Mouse (Mus musculus) stomach, embryonic 15.5 days (tissue): Measurements from ENCODE around the gene Mre11a. TPM values are rescaled to one million over a fixed set of nuclear protein-coding genes. Genes with fewer than 3 reads are reported as not detected.

Experiments used
- ATAC-seq: fragments of 200-750 bp; cut with Nextera tagmentation; 2 replicates; pipeline ENCODE4 v1.8.0; 2017; ENCODE audit warnings: low read depth, moderate number of reproducible peaks, moderate TSS enrichment; ENCODE audit not compliant: insufficient read depth, low FRiP score
- H3K27ac ChIP-seq: fragments of 300-500 bp; sonication (generic); 2 replicates; pipeline ENCODE4 v1.5.1; 2015; ENCODE audit warnings: mild to moderate bottlenecking, inconsistent platforms
- H3K27me3 ChIP-seq: fragments of 300-500 bp; sonication (generic); replicated peaks from 2 replicates; pipeline ENCODE4 v1.6.1; 2015; ENCODE audit warnings: inconsistent platforms
- H3K36me3 ChIP-seq: fragments of 300-500 bp; sonication (generic); 2 replicates; pipeline ENCODE4 v1.6.1; 2015; ENCODE audit warnings: inconsistent platforms
- H3K4me1 ChIP-seq: fragments of 300-500 bp; sonication (generic); 2 replicates; pipeline ENCODE4 v1.6.1; 2015; ENCODE audit warnings: inconsistent platforms
- H3K4me2 ChIP-seq: fragments of 300-500 bp; sonication (generic); 2 replicates; pipeline ENCODE4 v1.6.1; 2015; ENCODE audit warnings: mild to moderate bottlenecking, inconsistent platforms
- H3K4me3 ChIP-seq: fragments of 300-500 bp; sonication (generic); replicated peaks from 2 replicates; pipeline ENCODE4 v1.5.1; 2015; ENCODE audit warnings: inconsistent platforms
- H3K9ac ChIP-seq: fragments of 300-500 bp; sonication (generic); 2 replicates; pipeline ENCODE4 v1.6.1; 2015; ENCODE audit warnings: inconsistent platforms
- H3K9me3 ChIP-seq: fragments of 300-500 bp; sonication (generic); 2 replicates; pipeline ENCODE4 v1.6.1; 2016; ENCODE audit warnings: inconsistent platforms
- WGBS: fragments of 180-500 bp; shearing (Covaris S2); methylation state at CpG from one replicate; pipeline ENCODE4 v1.1.7; 2015; 5-methylcytosine and 5-hydroxymethylcytosine counted together
- polyA plus RNA-seq: library from polyadenylated mRNA; unstranded; fragments of >200 nt; fragmentation: Nextera tagmentation; extraction: Ambion mirVana; gene quantifications from 2 replicates; pipeline ENCODE4 v1.2.1, GENCODE M21; 2015

Gene Mre11a
- polyA plus RNA-seq, 1 experiment from 2014 or later = 20.2 TPM

DNA sequence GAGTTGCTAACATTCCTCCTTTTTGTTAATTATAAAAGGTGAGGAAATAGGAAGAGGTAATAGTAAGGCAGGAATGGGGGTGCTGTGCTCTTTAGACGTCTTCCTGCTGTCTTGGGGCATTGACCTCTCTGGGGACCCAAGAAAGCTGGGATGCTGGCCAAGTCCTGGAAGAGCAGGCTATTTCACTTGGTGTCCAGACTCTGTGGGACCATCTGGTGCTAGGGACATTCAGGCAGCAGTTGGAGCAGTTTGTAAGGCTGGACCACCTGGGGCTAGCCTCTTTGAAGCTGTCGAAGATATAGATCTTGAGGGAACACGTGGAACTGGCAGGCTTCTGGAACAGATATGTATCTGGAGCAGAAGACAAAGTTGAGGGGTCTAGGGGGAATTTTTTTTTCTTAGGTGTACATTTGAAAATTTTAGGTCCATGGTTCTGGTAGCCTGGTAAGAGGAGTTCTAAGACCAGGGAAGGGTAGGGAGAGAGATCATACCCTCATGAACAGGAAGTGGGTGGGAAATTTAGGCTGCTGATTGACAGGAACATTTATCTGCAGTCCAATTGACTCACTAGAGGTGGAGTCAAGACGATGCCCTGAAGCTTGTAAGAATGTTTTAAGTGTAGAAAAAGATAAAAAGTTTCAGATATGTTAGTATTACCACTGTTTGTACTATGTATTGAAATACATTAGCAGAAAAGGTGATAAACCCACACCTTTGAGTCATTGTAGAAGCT, 72.6 kb downstream of the Mre11a start:
- no peak overlapping the region for H3K4me2 ChIP-seq
- WGBS = 44% methylated on average over 4 of the region's 4 CpGs
- H3K9ac ChIP-seq = no peak overlapping the region
- H3K36me3 ChIP-seq = no peaks in the 10 kb centered on the region
- no peak overlapping the region for H3K4me3 ChIP-seq
- H3K4me1 ChIP-seq = peaks cover 10% of the 10 kb centered on the region; the same call in 1 of the 2 replicates
- ATAC-seq = no peak
- H3K27me3 ChIP-seq = peaks cover 34% of the 10 kb centered on the region
- no peaks in the 10 kb centered on the region for H3K9me3 ChIP-seq
- no peak overlapping the region for H3K27ac ChIP-seq

- Histone ChIP-seq H3K9ac (no peak overlapping the region), H3K27ac (no peak overlapping the region), H3K27me3 (peaks cover 38% of the 10 kb centered on the region), H3K4me2 (no peak overlapping the region), H3K36me3 (no peaks in the 10 kb centered on the region), H3K9me3 (no peaks in the 10 kb centered on the region), H3K4me1 (peaks cover 10% of the 10 kb centered on the region; the same call in 1 of the 2 replicates), H3K4me3 (no peak overlapping the region)
- 60% methylated on average over 7 of the region's 7 CpGs for WGBS
- ATAC-seq = no peak
Measured at GRCm38 (mm10) chr9:14858170-14858706, 73.8 kb downstream of the Mre11a start.

DNA sequence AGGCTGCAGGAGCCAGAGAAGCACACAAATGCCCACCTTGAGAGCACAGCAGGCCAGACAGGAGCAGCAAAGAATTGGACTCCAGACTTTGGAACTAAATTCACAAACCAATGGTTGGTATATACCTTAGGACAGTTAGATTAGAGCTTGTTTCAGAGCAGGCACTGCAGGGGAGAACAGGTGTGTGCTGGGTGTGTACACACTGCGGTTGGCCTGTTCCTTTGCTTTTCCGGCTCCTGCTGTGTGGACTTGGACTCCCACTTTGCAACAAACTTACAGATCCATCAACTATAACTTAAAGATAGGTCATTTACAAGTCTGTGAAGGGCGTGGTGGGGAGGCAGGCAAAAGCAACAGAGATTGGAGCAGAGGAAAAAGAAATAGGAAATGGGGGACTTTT, 74.3 kb downstream of the Mre11a start:
- no peak for ATAC-seq
- no peak overlapping the region for H3K4me2 ChIP-seq
- peaks cover 10% of the 10 kb centered on the region; the same call in 1 of the 2 replicates for H3K4me1 ChIP-seq
- no peaks in the 10 kb centered on the region for H3K36me3 ChIP-seq
- H3K9me3 ChIP-seq = no peaks in the 10 kb centered on the region
- H3K27ac ChIP-seq = no peak overlapping the region
- no peak overlapping the region for H3K9ac ChIP-seq
- peaks cover 38% of the 10 kb centered on the region for H3K27me3 ChIP-seq
- H3K4me3 ChIP-seq = no peak overlapping the region
- WGBS = 56% methylated on average over 3 of the region's 3 CpGs

DNA sequence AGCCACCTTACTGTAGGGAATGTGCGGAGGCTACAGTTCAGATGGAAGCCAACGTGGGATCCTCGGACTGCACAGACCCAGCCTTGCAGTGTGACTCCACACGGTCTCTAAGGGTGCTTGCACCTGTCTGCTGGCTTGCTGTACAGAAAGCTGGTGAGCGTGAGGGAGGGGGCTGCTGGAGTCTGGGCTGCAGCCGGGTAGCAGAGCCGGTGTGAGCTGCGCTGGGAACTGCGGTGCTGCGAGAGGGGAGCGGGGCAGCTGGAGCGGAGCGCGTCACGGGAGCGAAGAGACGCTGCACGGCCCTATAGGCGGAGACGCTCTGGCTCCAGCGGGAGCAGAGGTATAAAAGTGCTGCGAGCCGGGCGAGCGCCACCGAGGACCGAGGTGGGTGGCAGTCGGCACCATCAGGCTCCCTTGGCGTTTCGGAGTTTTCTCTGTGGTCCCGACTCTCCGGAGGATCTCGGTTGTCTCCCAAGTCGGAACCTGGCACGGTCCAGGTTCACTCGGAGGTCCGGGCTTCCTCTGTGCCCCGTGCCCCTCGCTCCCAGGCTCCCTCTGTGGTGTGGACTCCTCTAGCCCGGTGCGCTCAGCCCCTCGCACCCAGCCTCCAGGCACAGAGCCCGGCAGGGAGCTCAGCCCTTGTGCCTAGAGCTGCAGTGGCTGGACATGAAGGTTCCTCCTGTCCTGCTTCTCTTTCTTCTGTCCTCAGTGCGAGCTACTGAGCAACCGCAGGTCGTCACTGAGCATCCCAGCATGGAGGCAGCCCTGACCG, 75.6 kb downstream of the Mre11a start, which contains the start of gene Gpr83:
TSS of gene Gpr83 (plus strand) at position 343 of the 772 bp plus-strand sequence.
- WGBS = 2% methylated on average over 47 of the region's 47 CpGs
- Histone ChIP-seq H3K27me3 (peaks cover 38% of the 10 kb centered on the region), H3K9ac (0 out of 2 replicates have a peak within 1 kb of the TSS, but pooled peaks have one; percentile 22)

GRCm38 (mm10) chr9:14863126-14863525, 78.7 kb downstream of the Mre11a start:
- no peak overlapping the region for H3K9ac ChIP-seq
- no peaks in the 10 kb centered on the region for H3K36me3 ChIP-seq
- peaks cover 38% of the 10 kb centered on the region for H3K27me3 ChIP-seq
- H3K4me2 ChIP-seq = no peak overlapping the region
- H3K9me3 ChIP-seq = no peaks in the 10 kb centered on the region
- H3K27ac ChIP-seq = no peak overlapping the region
- H3K4me1 ChIP-seq = peaks cover 10% of the 10 kb centered on the region; the same call in 1 of the 2 replicates
- H3K4me3 ChIP-seq = no peak overlapping the region
- 87% methylated on average over 3 of the region's 3 CpGs for WGBS
- no peak for ATAC-seq

More for the DNA sequence above, 75.6 kb downstream of the Mre11a start, which contains the start of gene Gpr83:
- no peak within 1 kb of the TSS for H3K27ac ChIP-seq
- H3K4me1 ChIP-seq = peaks cover 10% of the 10 kb centered on the region; the same call in 1 of the 2 replicates
- peak within 1 kb of the TSS; percentile 86 for H3K4me2 ChIP-seq
- ATAC-seq = peak; percentile 74
- H3K4me3 ChIP-seq = peak within 1 kb of the TSS; percentile 40
- H3K36me3 ChIP-seq = no peaks in the 10 kb centered on the region
- no peaks in the 10 kb centered on the region for H3K9me3 ChIP-seq

DNA sequence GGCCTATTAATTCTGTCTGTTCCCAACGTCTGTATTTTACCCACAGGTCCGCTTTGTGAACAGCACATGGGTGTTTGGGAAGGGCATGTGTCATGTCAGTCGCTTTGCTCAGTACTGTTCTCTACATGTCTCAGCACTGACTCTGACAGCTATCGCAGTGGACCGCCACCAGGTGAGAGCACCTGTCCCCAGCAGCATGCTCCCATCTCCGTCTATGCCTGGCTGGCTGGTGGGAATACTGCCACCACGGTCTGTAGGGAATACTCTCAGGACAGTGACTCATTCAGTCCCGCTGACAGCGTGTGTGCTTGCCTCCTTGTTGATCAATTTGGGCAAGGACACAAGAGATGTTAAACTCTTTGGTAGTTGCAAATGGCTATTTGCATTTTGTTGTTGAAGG, 80.3 kb downstream of the Mre11a start:
- no peak for ATAC-seq

DNA sequence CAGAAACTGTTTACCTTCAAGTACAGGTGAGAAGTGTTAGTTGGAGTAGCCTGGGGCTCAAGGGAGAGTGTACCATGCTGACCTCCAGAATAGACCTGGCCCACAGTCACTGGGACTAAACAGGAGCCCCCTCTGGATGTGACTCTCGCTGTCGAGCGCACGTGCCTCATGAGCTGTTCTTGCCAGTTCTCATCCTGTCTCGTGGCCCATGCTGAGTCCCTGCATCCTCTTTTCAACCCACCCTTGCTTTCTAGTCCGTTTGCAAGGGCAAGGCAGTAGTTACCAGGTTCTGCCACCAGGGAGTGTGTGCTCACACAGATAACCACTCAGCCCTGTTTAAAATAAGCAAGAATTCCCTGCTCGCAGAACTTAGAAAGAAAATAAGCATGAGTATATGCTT, 82.5 kb downstream of the Mre11a start:
- no peak for ATAC-seq
- Histone ChIP-seq H3K27ac (no peak overlapping the region), H3K36me3 (no peaks in the 10 kb centered on the region), H3K4me2 (no peak overlapping the region), H3K4me3 (no peak overlapping the region), H3K27me3 (0 out of 2 replicates have a peak, but pooled peaks cover 5% of the 10 kb centered on the region), H3K9me3 (no peaks in the 10 kb centered on the region), H3K9ac (no peak overlapping the region), H3K4me1 (no peaks in the 10 kb centered on the region)
- WGBS = 31% methylated on average over 7 of the region's 7 CpGs

More for the DNA sequence above, 80.3 kb downstream of the Mre11a start:
- Histone ChIP-seq H3K4me2 (no peak overlapping the region), H3K36me3 (no peaks in the 10 kb centered on the region), H3K27ac (no peak overlapping the region), H3K9ac (no peak overlapping the region), H3K9me3 (no peaks in the 10 kb centered on the region), H3K27me3 (peaks cover 23% of the 10 kb centered on the region), H3K4me3 (no peak overlapping the region), H3K4me1 (peaks cover 8% of the 10 kb centered on the region; the same call in 1 of the 2 replicates)
- 79% methylated on average over 9 of the region's 9 CpGs for WGBS

GRCm38 (mm10) chr9:14868326-14868725, 83.9 kb downstream of the Mre11a start:
- no peak for ATAC-seq
- WGBS = 89% methylated on average over 8 of the region's 8 CpGs
- Histone ChIP-seq H3K27me3 (no peaks in the 10 kb centered on the region), H3K27ac (no peak overlapping the region), H3K9me3 (no peaks in the 10 kb centered on the region), H3K4me1 (no peaks in the 10 kb centered on the region), H3K36me3 (no peaks in the 10 kb centered on the region), H3K4me2 (no peak overlapping the region), H3K9ac (no peak overlapping the region), H3K4me3 (no peak overlapping the region)

- H3K27ac ChIP-seq = no peak overlapping the region
- no peaks in the 10 kb centered on the region for H3K36me3 ChIP-seq
- no peak overlapping the region for H3K4me2 ChIP-seq
- WGBS = 84% methylated on average over 2 of the region's 2 CpGs
- H3K9ac ChIP-seq = no peak overlapping the region
- no peaks in the 10 kb centered on the region for H3K27me3 ChIP-seq
- H3K9me3 ChIP-seq = no peaks in the 10 kb centered on the region
- no peak overlapping the region for H3K4me3 ChIP-seq
- no peaks in the 10 kb centered on the region for H3K4me1 ChIP-seq
- no peak for ATAC-seq
Measured at GRCm38 (mm10) chr9:14870377-14870776, 85.9 kb downstream of the Mre11a start.

DNA sequence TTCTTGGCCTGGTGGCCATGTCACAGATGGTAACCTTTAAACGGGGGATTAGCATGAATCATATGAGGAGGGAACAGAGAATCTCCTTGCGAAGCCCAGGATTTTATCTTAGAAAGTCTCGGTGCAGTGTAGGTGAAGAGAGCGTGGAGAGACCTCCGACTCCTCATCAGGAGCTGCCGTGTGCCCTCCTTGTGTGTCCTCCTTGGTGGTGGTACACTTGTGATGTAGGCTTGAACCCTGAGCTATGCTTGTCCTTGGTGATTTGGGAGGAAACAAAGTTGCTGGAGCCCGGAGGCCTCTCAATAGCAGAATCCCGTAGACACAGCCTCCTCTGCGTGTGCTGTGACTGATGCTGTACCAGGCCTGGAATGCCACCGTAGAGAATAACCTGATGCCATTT, 86.3 kb downstream of the Mre11a start:
- 88% methylated on average over 10 of the region's 10 CpGs for WGBS
- H3K9me3 ChIP-seq = no peaks in the 10 kb centered on the region
- H3K27ac ChIP-seq = no peak overlapping the region
- no peaks in the 10 kb centered on the region for H3K4me1 ChIP-seq
- ATAC-seq = no peak
- H3K4me3 ChIP-seq = no peak overlapping the region
- no peaks in the 10 kb centered on the region for H3K36me3 ChIP-seq
- no peak overlapping the region for H3K9ac ChIP-seq
- no peaks in the 10 kb centered on the region for H3K27me3 ChIP-seq
- no peak overlapping the region for H3K4me2 ChIP-seq

DNA sequence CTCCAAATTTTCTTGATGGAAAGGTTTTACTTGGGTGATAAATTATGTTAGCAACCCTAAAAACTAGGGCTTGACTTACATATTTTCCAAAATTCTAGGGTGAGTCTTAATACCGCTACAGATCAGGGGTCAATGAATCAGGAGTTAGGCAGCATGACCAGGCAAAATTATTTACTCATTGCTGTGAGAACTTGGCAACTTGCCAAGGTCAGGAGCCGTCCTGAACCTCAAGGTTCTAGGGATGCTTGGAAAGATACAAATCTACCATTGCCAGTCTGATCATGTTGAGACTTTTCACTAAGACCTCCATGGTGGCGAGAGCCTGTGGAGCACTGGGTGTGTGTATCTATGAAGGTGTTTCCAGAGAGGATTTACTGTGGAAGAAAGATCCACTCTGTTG, 87.1 kb downstream of the Mre11a start:
- Histone ChIP-seq H3K4me2 (no peak overlapping the region), H3K9ac (no peak overlapping the region), H3K4me3 (no peak overlapping the region), H3K27me3 (no peaks in the 10 kb centered on the region), H3K9me3 (no peaks in the 10 kb centered on the region), H3K27ac (no peak overlapping the region), H3K4me1 (no peaks in the 10 kb centered on the region), H3K36me3 (no peaks in the 10 kb centered on the region)
- ATAC-seq = no peak
- WGBS = 53% methylated on average over 3 of the region's 3 CpGs
